Mouse (Mus musculus): ENCODE measurements around the gene Lax1.

DNA sequence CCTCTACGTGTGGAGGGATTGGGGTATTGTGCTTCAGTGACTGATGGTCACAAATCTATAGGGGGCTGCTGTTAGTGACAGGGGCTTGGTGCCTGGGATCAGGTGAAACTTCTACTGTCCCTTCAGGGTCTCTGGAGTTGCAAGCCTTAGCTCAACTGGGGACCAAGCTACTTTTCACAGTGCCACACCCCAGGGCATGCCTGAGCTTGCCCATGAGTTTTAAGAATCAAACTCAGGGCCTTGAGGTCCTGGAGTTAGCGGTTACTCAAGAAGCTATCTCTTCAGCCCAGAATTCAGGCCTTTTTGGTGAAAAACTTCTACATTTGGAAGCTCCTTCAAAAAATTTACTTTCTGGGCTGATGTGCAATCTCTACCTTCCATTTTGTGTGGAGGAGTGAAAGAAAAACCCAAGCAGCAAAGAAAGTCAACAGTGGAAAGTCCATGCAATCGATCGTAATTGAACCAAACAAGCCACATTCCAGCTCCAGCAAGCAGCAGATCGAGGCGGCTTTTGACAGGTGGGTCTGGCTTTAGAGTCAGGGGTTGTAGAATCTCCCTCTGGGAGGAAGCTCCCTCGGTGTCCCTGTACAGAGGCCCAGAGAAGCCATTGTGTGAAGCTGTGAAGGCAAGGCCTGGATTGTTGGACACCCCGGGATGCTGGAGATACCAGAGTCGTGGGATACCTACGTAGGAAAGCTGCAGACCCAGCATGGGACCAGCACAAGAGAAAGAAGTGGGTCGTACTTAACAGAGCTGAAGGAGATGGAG, 25.5 kb downstream of the Lax1 start:
- TF ChIP-seq CTCF (IDR thresholded peaks at IDR 0.05; ENCODE audit: control insufficient read depth, insufficient read depth, insufficient replicate concordance, low read depth, low read length) (no peak), POLR2A (IDR thresholded peaks at IDR 0.05; ENCODE audit: control insufficient read depth, low read depth, low read length) (no peak)

Data from testis, adult 2 months (tissue).